Mouse (Mus musculus) frontal cortex, adult 2 months (tissue): ENCODE results near the gene Dok7. TPM values are rescaled to one million over a fixed set of nuclear protein-coding genes. Genes with fewer than 3 reads are reported as not detected.

ENCODE experiments used
- DNase-seq, 2 experiments: peaks; one replicate each; pipeline ENCODE4 v3.0.0; 2022; ENCODE audit warnings: low spot score in 1 of 2; ENCODE audit errors: extremely low spot score in 1 of 2
- polyA plus RNA-seq: library from polyadenylated mRNA; depleted of rRNA; stranded (reverse); fragments of >200 nt; gene quantifications from 2 replicates; pipeline ENCODE4 v1.2.3, GENCODE M21; 2012; rRNA removed

Gene Dok7
- polyA plus RNA-seq, 1 experiment: 13.5 TPM

DNA sequence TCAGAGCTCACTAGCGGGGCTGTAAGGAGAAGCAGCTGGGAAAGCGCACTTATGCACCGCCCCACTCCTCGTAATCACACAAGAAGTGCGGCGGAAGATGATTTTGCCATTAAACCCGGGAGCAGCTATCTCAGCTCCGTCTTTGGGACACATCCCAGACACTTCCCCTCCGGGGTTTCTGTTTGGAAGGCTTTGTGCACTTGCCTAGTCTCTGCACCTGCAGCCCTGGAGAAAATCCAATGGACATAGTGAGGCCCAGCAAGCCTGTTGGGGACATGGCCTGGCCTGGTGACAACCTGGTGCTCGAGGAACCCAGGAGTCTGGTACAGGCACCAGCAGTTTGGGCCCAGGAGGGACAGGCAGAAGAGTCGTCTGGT lies 49.3 kb downstream of the Dok7 start:
- no peak for DNase-seq

DNA sequence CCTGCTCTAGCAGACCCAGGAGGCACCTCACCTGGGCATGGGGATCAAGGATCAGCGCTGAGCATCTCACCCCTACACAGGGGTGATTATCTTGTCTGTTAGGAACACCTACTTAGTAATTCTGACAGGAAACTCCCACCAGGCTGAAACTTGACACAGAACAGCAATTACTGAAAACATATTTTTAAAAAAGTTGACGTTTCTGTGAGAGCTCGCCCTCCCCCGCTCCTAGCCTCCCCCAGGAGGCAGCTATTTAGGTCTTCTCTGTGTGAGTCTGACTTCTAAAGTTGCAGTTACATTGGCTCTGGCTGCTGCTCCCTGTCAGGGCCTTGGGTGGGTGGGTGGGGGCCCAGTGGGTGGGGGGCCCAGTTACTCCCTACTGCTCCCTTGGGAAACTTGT lies 55.9 kb downstream of the Dok7 start:
- peak; percentile 66 to 71 for DNase-seq

DNA sequence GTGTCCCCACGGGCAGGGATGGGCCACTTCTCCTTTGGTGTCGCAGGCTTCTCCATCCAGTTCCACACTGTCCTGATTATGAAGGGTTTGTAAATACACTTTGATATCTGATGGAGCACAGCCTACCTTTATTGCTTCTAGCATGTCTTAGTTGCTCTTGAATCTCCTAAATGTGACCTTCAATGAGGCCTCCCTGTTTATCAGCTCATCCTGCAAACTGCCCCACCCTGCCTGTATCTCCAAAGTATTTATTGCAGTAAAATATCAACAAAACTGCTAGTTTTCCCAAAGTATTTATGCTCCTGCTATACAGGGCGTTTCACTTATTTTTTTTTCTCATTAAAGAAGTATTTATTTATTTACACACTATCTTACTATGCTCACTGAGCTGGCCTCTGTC lies 59.4 kb downstream of the Dok7 start:
- no peak for DNase-seq

DNA sequence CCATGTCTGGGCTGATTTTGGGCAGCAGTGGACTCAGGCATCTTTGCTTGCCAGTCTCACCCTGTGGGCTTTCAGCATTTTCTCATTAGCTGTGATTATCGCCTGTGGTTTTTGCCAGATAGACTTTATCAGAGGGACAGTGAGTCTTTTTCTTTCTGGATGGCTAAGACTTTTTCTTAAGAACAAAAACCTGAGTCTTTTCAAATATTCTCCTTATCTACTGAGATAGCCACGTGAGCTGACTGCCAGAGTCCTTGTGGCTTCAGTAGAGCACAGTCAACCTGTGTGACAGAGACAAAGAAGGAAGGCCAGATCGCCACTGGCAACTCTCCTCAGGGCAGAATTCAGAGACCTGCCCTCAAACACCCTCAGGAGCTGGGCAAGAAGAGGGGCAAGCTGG lies 61.1 kb downstream of the Dok7 start:
- no peak for DNase-seq

DNA sequence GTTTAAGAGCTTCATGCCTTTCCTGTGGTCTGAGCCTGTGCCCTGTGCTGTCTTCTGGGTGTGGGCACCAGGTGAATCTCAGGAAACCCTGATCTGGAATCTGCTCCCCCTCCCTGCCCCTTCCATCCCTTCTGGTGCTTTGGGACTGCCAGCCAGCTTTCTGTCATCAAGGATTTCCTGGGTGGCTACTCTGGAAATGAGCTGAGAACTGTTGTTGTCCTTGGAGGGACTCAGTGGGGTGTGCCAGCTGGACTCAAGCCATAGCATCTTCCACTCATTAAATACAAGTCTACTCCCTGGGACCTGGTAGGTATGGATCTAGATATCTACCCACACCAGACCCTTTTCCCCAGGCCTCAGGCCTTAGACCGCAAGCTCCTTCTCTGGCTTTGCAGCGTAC lies 61.9 kb downstream of the Dok7 start:
- DNase-seq: no peak

DNA sequence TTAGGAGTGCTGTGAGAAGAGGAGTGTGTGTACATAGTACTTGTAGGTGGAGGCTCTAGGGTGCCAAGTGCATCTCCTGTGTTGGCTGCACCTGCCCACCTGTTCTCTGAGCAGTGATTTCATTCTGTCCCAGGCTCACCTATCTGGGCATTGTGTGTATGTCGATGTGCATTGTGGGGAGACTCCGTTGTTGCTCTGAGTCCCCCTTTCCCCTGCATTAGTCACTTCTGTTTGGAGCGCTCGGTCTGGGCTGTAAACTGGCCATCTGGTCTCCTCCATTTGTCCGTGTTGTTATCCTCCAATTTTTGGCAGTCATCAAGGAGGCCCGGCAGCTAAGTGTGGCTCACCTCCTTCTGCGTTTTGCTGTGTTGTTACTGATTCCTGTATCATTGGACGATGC lies 63.5 kb downstream of the Dok7 start:
- no peak for DNase-seq

DNA sequence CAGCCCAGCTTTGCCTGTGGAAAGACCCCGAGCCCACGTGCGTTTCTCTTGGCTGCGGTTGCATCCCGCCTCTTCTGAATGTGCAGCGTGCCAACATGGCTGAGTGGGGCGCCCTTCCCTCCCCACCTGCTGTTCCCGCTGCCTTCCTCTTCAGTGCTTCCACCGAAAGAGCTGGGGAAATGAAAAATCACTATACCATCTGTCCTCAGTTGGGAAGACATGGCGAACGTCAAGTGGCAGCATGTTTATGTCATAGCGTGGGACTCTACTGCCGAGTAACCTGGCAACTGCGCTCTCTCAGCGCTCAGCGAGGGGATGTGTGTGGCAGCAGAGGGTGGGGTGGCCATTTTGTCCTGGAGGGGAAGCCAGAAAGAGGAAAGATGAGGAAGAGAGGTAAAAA lies 72.6 kb downstream of the Dok7 start:
- DNase-seq: peak in 1 of 2 experiments; percentile 82

DNA sequence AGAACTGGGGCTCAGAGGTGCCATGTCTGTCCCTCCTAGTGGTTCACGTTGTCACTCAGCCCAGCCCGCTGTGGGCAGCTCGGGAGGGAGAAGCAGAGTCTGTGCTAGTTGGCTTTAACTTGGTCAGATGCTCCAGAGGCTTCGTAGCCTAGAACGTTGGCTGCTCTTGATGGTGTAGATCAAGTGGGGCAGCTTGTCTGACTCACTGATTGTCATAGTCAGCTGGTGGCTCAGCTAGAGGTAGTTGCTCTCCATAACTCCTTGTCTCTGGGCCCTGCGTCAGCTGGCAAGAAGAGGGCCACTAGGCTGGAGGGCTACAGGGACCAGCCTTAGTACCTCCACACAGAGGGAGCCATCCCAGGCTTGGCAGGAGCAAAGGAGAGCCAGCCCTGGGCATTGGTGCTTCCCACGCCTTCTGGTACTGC lies 73.2 kb downstream of the Dok7 start:
- peak in 1 of 2 experiments; percentile 55 for DNase-seq

DNA sequence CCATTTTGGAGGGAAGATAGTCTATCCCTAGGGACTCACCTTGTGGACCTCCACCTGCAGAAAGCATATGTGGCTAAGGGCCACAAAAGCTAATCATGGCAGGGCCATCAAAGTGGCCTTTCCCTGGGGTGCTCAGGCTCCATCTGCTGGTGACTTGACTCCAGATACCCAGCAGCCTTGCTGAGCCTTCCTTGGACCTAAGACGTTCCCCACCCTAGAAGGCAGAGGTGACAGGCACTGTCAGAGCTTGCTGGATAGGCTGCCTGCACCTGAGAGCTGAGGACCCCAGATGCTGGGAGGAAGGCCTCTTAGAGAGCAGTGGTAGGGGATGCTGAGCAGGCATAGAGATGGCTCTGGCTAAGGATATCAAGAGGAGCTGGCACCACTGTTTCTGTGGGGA lies 74.7 kb downstream of the Dok7 start:
- DNase-seq: no peak

DNA sequence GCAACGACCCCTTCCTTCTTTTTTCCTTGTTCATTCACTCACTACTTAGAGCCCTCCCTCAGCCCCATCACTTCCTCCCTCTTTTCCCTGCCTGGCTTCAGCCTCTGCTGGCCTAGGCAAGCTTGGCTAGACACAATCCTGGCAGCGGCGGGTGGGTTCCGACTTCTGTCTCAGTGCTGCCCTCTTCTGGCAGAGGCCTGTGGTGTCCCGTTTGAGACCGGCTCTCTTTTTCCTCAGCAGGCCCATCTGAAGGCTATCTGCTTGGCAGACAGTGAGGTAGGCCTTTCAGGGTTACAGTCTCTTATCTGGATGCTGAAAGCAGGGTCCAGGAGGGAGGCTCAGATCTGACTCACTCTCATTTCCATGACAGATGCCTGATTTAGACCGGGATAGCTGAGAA lies 75.2 kb downstream of the Dok7 start:
- peak in 1 of 2 experiments; percentile 92 for DNase-seq

DNA sequence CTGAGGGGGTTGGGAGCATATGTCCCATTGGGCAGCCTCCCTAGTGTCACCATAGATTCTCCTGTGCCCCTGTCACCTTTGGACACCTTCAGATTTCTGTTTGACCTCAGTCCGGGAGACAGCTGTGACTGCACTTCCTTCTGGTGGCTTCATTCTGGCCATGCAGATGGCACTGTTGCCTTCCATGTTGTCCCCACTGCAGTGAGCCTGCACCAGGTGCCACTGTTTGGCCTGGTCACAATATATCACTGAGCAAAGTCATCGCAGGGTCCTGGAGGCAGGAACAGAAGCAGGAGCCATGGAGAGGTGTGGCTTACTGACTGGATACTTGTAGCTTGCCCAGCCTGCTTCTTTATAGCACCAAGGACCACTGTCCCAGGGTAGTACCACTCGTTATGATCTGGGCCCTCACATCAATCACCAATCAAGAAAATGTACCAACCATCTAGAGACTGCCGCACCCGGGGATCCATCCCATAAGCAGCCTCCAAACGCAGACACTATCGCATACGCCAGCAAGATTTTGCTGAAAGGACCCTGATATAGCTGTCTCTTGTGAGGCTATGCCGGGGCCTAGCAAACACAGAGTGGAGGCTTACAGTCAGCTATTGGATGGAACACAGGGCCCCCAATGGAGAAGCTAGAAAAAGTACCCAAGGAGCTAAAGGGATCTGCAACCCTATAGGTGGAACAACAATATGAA lies 75.9 kb downstream of the Dok7 start:
- no peak for DNase-seq

DNA sequence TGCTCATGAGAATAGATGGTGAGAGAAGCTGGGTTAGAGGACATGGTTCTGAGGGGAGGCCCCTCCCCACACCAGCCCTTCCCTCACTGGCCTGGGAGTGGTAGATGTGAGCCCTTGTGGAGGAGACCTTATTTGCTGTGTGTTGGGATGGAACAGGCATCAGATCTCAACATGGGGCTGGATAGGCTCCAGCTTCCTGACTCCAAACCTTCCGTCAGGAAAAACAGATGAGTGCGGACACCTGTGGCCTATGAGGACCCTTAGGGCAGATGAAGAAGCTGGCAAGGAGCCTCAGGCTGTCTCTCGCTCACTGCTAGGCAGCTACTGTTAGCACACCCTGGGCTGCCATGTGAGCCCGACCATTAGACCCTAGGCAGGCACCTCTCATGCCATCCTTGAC lies 76.9 kb downstream of the Dok7 start:
- DNase-seq: no peak

DNA sequence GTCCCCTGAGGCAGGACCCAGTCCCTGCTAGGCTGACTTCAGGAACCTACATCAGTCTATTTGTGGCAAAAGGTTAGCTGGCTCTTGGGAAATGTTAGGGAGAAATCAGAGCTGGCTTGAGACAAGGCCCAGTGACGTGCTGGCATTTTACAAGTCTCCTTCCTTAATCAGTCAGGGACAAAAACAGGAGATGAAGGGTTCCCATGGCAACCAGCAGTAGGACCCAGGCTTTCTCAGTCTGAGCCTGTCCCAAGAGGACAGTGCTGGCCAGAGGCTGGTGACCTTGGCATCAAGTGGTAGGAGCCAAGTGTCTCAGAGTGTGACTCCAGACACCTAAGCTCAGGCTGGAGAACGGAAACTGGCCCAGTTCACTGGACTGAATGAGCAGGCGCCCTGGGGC lies 77.7 kb downstream of the Dok7 start:
- DNase-seq: no peak

DNA sequence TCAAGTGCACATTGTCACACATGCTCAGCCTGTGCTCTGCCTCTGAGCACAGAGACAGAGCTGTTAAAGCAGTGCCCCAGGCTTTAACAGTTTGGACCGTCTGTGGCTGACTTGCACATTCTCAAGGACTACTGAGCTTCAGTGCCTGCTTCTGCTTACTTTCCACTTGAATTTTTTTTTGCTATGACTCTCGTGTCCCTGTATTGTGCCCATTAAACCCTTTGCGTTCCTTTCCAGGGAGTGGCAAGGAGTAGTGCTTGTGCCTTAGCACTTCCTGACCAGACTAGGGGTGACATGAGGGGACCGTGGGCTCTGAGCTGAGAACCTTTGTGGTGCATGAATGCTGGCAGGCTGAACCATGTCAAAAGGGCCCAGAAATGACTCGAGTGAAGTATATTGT lies 79.3 kb downstream of the Dok7 start:
- DNase-seq: no peak

Other genes with a start within 250 kb of the Dok7 start
- 8.1 and 9.0 TPM in 2 replicates for gene Msantd1, start 148.8 kb upstream of the Dok7 start, polyA plus RNA-seq
- 58.1 and 62.0 TPM in 2 replicates for gene Rgs12, start 107.3 kb upstream of the Dok7 start, polyA plus RNA-seq
- 0.40 and 0.92 TPM in 2 replicates for gene Hgfac, start 15.3 kb upstream of the Dok7 start, polyA plus RNA-seq
- gene Lrpap1, start 49.0 kb downstream of the Dok7 start, polyA plus RNA-seq: 120 and 124 TPM in 2 replicates
- gene Adra2c, start 221.6 kb downstream of the Dok7 start, polyA plus RNA-seq: 10.8 and 11.1 TPM in 2 replicates